Mouse (Mus musculus) liver, embryonic 14.5 days (tissue): ENCODE data around the gene Pik3c2g.

Experiments used
- CTCF ChIP-seq: IDR thresholded peaks from 2 replicates; pipeline ENCODE4 v1.5.1; 2016; ENCODE audit warnings: antibody characterized with exemption, low read depth, control low read depth
- EP300 ChIP-seq: IDR thresholded peaks from 2 replicates; pipeline ENCODE4 v1.6.1; 2016; ENCODE audit warnings: antibody characterized with exemption, low read depth

- TF ChIP-seq CTCF (no peak), EP300 (no peak)
These were observed 255.6 kb downstream of the Pik3c2g start for GRCm38 (mm10) chr6:139842626-139843025.
